Mouse (Mus musculus): ENCODE data around the gene Gm28048. TPM values are rescaled to one million over a fixed set of nuclear protein-coding genes. Genes with fewer than 3 reads are reported as not detected.

Gm28048 gene
- total RNA-seq, 2 experiments from 2014 or later: 5.5 to 8.3 TPM

- no peak for DNase-seq (ENCODE audit: low spot score in 2 of 2)
Observed at GRCm38 (mm10) chr11:22861315-22861714, 120.6 kb downstream of the Gm28048 start.

GRCm38 (mm10) chr11:22860335-22861227, 121.3 kb downstream of the Gm28048 start, which contains the start of gene B3gnt2:
TSS of gene B3gnt2 (minus strand) at chr11:22860961.
- DNase-seq (ENCODE audit: low spot score in 2 of 2): no peak

- DNase-seq (ENCODE audit: low spot score in 2 of 2): peak; percentile 74 to 82
Observed at GRCm38 (mm10) chr11:22859633-22860334, 122.1 kb downstream of the Gm28048 start.

GRCm38 (mm10) chr11:22859301-22859632, 122.6 kb downstream of the Gm28048 start:
- peak in 1 of 2 experiments; percentile 35 for DNase-seq (ENCODE audit: low spot score in 2 of 2)

DNA sequence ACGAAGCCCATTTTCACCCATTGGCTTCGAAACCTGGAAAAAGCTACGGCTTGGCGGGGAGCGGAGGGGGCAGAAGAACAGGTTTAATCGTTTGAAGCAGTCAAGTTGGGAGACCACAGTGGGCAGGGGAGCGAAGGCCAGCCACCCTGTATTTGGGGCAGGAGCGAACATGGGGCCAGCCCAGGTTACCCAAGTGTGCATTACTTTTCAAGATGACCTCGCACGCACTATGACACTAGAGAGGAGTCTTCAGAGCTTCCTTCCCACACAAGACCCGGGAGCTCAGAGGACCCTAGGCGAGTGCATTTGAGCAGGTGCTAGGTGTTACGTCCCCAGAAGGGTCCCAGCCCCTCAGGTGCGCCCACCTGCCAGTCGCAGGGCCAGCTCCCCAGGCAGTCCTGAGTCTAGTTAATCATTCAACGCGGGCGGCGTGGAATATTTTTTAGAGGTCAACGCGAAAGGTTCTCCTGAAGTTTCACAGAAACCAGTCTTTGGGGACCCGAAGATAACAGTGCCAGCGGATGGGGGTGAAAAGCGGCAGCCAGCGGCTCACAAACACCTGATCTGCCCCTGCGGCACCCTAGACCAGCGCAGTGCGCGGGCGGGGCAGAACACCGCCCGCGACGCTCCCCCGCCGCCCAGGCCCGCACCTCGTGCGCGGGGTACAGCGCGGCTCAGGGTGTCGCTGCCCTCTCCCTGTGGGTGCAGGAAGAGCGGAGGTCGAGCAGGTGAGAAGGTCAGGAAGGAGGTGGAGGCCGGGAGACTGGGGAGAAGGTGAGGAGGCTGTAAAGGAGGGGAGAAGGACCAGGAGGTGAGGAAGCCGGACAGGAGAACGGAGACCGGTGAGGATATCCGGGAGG, 123.2 kb downstream of the Gm28048 start:
- DNase-seq (ENCODE audit: low spot score in 2 of 2): peak in 1 of 2 experiments; percentile 20

DNA sequence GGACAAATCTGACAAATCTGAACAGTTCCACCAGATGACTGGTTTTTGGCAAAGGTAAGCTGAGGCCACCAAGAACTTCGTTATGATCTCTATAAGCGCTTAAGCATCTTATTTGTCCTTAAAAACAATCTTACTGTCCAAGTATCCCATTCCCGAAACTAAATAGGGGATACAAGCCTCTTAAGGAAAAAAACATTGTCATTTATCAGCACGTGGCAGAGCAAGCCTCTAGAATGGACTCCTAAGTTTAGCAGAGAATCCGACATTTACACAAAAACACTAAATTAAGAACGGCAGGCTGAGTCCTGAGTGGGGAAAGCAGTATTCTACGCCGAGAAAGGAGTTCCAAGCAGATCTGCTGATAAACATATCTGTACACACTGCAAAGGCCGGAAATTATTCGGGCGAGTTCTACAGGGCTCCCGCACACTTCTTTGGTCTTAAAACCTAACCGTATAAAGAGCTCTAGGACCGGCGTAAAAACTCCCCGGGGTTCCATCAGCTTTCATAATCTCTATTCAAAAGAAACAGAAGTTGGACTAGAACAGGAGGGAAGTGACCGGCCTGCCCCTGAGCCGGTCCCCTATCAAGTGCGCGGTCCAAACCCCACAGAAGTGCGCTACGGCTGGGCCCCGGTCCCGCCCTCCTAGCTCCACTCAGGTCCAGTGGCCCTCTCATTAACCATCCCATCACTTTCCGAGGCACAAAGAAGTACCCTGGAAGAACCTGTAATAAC, 124.0 kb downstream of the Gm28048 start:
- DNase-seq (ENCODE audit: low spot score in 2 of 2): peak in 1 of 2 experiments; percentile 17

GRCm38 (mm10) chr11:22857106-22857704, 124.7 kb downstream of the Gm28048 start:
- no peak for DNase-seq (ENCODE audit: low spot score in 2 of 2)

GRCm38 (mm10) chr11:22856371-22856965, 125.4 kb downstream of the Gm28048 start:
- no peak for DNase-seq (ENCODE audit: low spot score in 2 of 2)

DNA sequence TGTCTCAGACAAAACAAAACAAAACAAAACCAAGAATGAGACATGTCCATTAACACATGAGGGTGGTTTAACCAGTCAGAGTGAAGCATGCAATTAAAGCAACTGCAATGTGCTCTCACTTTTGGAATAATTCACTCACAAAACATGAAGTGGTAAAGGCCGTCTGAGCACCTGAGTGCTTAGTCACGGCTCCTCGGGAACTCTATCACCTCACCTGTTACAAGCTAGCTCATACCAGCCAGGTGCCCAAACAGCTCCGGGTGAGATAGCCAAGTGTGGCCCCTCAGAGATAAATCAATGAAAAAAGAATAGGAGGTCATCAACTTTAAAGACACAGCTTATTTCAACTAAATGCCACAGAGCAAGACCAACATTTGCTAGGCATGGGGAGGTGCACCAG, 127.3 kb downstream of the Gm28048 start:
- DNase-seq (ENCODE audit: low spot score in 2 of 2): no peak

DNA sequence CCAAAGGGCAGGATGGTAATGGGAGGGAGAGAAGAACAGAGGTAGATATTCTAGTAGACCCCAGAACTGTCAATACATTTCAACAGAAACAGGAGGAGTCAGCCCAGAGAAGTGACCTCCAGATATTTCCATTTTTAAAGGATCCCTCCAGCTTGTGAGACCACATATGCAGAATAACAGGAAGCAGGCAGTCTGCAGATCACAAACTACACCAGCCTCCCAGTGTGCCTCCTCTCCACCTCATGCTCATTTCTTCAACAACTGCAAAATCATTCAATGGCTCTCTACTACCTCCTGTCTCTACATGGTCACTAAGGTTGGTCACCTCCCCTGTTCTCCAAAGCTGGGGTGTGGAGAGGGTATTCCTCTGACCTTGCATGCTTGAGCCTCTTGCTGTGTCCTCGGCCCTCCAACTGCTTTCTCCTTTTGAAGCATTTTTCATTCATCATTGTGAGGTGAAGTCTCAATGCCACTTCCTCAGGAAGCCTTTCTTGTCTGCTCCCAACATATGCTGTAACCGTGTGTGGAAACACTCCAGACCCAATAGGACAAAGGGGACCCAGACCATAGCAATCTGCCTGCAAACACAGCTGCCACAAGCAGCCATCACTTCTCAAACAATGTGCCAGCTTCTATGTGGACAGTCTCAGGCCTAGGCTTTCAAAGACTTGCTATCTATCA, 128.3 kb downstream of the Gm28048 start:
- DNase-seq (ENCODE audit: low spot score in 2 of 2): no peak

- no peak for DNase-seq (ENCODE audit: low spot score in 2 of 2)
Observed at GRCm38 (mm10) chr11:22852510-22852909, 129.4 kb downstream of the Gm28048 start.

GRCm38 (mm10) chr11:22851416-22851815, 130.5 kb downstream of the Gm28048 start:
- DNase-seq (ENCODE audit: low spot score in 2 of 2): no peak

GRCm38 (mm10) chr11:22850077-22850476, 131.8 kb downstream of the Gm28048 start:
- no peak for DNase-seq (ENCODE audit: low spot score in 2 of 2)

DNA sequence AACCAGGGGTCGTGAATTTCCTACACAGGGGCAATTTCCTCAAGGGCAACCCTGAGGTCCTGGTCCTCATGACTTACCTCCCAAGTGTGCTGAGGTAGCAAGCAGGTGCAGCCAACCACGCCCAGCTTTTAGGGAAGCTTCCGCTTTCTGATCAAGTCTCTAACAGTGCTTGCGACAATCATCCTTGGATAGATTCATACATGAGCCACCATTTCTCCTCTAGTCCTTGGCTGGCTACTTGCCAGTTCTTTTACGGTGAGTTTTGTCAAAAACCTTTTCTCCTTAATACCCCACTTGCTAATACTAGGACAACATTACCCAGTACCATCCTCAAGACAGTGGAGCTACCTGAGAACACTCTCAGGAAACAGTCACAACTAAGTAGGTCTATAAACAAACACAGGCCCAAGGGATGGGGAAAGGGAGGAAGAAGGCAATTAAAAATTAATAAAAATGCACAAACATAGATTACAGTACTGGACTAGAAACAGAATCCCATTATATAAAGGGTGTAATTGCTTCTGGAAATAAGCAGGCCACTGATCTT, 133.2 kb downstream of the Gm28048 start:
- no peak for DNase-seq (ENCODE audit: low spot score in 2 of 2)

GRCm38 (mm10) chr11:22847732-22848648, 133.9 kb downstream of the Gm28048 start:
- DNase-seq (ENCODE audit: low spot score in 2 of 2): no peak

DNA sequence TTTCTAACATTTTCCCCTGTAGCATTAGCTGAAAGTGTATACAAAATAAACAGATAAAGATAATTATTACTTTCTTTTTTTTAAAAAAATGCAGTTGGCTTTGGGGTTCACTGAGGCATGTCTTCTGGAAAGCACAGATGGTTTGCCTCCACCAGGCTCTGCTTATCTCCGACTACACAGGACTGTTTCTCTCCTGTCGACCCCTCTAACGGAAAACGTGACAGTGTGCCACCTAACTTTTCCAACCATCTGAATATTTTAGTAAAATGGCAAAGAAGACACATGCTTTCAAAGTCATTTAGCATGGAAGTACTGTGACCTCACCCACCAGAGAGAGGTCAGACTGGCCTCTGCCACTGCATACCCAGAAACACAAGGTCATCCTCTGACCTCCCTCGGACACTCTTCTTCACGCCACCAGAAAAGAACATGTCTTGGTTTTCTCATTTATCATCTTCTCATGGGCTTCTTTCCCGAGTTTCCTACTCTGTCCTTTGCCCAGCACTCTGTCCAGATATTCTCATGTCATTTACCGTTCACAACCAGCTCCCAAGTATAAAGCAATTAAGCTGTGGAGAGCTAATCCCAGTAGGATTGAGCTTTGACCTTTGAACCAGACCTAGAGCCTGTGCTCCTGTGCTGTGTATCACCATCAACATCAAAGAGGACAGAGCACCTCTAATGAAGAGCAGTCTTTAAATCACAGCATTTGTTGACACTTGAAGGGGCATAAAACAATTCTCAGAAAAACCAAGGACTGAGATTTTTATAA, 134.7 kb downstream of the Gm28048 start:
- no peak for DNase-seq (ENCODE audit: low spot score in 2 of 2)

Measured in layer of hippocampus, postnatal 10 days (tissue).